Mouse (Mus musculus) pancreas, adult 10 weeks (tissue): ENCODE data around the gene Hcfc1. TPM values are rescaled to one million over a fixed set of nuclear protein-coding genes. Genes with fewer than 3 reads are reported as not detected.

Experiments
- polyA plus RNA-seq: library from polyadenylated mRNA; stranded (reverse); fragments of 350-450 nt; fragmentation: Illumina TruSeq; extraction: RNeasy Lipid Tissue Mini Kit (QIAGEN cat#74804); gene quantifications from one replicate; pipeline ENCODE4 v1.2.3, GENCODE M21; 2015; ENCODE audit warnings: low read depth, low replicate concordance; ENCODE audit not compliant: insufficient read depth

Gene Hcfc1
- 10.5 TPM for polyA plus RNA-seq

DNA sequence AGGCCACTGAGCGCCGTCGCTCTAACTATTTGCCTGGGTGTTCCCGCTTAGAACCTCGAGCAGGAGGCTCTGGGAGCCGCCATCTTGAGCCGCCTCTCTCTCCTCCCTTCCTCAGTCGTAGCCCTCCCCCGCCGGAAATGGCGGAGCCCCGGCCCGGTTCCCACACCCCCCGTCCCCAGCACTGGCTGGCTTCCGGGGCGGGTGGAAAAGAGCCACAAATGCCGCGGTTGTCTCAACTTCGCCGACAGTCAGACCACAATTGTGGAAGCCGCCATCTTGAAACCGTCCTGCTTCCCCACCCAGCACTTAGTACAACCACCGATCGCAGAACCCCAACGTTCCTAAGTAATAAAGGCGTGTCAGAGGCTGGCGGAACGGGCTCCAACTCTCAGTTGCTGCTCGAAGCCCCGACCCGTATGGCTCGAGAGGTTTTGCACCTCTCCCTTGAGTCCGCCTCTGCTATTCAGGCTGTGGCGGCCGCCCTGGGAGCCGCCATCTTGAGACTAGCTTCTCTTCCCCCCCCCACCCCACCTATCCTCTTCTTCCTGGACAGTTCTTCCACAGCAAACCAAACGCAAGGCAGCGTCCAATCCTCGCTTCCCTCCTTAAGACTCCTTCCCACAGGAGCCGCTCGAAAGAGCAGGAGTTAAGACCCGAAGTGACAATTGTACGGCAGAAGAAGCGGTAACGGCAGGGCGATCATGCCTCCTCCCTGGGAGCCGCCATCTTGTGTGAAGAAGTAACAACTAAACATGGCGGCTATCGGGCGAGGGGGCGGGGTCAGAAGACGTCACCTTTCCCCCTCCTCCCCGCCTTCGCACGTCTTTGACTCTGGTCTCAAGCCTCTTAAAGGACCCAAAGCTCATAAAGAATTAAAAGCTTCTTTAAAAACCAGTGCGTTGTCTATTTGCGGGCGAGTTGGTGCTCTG lies at the start of gene Hcfc1:
Gene Hcfc1, minus strand, starts transcription at position 110 of the 929 bp plus-strand sequence.

GRCm38 (mm10) chrX:73930402-73931062 lies 35.6 kb downstream of the Hcfc1 start, which contains the start of gene Renbp:
Renbp (minus strand) TSS chrX:73930850.

DNA sequence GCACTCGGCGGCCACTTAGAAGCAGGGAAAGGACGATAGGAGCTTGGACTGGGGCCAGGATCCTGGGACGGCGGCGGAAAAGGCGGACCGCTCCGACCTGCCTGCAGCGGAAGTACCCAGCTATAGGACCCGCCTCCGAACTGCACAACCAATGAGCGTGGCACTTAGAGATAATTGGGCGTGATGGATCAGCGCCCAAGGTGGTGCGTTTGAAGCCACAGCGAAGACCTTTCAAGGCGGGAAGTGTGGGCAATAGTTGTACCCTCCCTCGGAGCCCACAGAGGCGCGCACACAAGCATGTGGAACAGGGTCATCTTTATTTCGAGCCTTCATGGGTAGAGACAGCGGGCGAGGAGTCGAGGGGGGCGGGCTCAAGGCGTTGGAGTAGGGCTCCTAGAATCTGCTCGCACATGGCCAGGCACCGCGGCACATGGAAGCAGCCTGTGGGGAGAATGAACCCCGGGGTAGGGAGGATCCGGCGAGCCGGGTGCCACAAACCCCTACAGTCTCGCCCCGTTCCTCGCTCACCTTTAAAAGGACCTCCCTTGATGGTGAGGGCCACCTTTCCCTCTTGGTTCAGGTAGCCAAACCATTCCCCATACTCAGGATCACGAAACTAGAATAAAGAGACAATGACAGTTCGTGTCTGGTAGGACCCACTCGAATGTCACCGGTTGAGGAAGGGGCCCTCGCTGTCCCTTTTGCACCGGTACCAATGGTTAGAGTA lies 44.2 kb downstream of the Hcfc1 start, which contains the start of the genes Arhgap4 and Naa10:
Gene Arhgap4, minus strand, starts transcription at position 48 of the 727 bp plus-strand sequence.
Gene Naa10, minus strand, starts transcription at position 122 of the 727 bp plus-strand sequence.

DNA sequence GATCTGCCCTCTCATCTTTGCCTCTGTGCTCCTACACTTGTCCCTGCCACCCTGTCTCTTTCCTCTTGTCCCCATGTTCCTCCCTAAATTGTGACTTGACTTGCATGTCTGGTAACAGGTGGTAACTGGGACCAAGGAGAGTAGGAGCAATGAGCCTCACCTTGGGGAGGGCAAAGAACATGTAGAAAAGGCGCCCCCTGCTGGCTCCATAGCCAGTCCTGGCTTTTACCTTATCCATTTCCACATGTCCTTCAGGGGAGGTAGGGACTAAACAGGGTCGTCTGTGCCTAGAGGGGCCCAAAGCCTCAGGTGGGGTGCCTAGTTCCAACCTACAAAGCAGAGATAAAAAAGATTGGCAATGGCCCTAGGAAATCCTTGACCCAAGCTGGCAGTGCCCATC lies 70.4 kb downstream of the Hcfc1 start, which contains the start of gene L1cam:
Gene L1cam, minus strand, starts transcription at position 387 of the 400 bp plus-strand sequence.

Other genes starting within 250 kb of the Hcfc1 start
- gene Abcd1, start 249.8 kb downstream of the Hcfc1 start, polyA plus RNA-seq = 6.1 TPM
- 0.96 TPM for gene Plxnb3, start 209.3 kb downstream of the Hcfc1 start, polyA plus RNA-seq
- not detected for gene Srpk3, start 192.0 kb downstream of the Hcfc1 start, polyA plus RNA-seq
- gene Idh3g, start 179.5 kb downstream of the Hcfc1 start, polyA plus RNA-seq = 31.6 TPM
- 212 TPM for gene Ssr4, start 179.3 kb downstream of the Hcfc1 start, polyA plus RNA-seq
- 1.7 TPM for gene Pdzd4, start 141.4 kb downstream of the Hcfc1 start, polyA plus RNA-seq
- not detected for gene Avpr2, start 74.3 kb downstream of the Hcfc1 start, polyA plus RNA-seq
- 6.2 TPM for gene L1cam, start 70.3 kb downstream of the Hcfc1 start, polyA plus RNA-seq
- 2.6 TPM for gene Arhgap4, start 44.5 kb downstream of the Hcfc1 start, polyA plus RNA-seq
- 27.9 TPM for gene Naa10, start 44.4 kb downstream of the Hcfc1 start, polyA plus RNA-seq
- gene Renbp, start 35.5 kb downstream of the Hcfc1 start, polyA plus RNA-seq = 7.3 TPM
- gene Irak1, start 57.6 kb upstream of the Hcfc1 start, polyA plus RNA-seq = 37.4 TPM
- not detected for gene Opn1mw, start 161.1 kb upstream of the Hcfc1 start, polyA plus RNA-seq
- gene Mecp2, start 169.0 kb upstream of the Hcfc1 start, polyA plus RNA-seq = 3.3 TPM
- gene Tex28, start 201.5 kb upstream of the Hcfc1 start, polyA plus RNA-seq = not detected
- gene Tktl1, start 210.9 kb upstream of the Hcfc1 start, polyA plus RNA-seq = not detected